Mouse (Mus musculus) CH12.LX (cell line): Measurements from ENCODE around the gene Usp5. TPM values are rescaled to one million over a fixed set of nuclear protein-coding genes. Genes with fewer than 3 reads are reported as not detected.

Experiments used
- DNase-seq: peaks from one replicate; pipeline ENCODE4 v3.0.0-alpha.2; 2013; ENCODE audit errors: extremely low read depth
- H3K27ac ChIP-seq: 2 replicates; pipeline ENCODE4 v1.5.1; 2012; ENCODE audit warnings: low read depth, mild to moderate bottlenecking, control low read depth, moderate library complexity; ENCODE audit not compliant: insufficient read depth
- H3K27me3 ChIP-seq: replicated peaks from 2 replicates; pipeline ENCODE3; 2012; ENCODE audit warnings: inconsistent platforms
- H3K36me3 ChIP-seq, 2 experiments: replicated peaks in 1 of 2; 2 replicates each; pipeline versions ENCODE3 to v1.6.1; 2012; ENCODE audit warnings: inconsistent platforms in 1 of 2, low read length in 1 of 2, mild to moderate bottlenecking in 1 of 2, mixed read lengths in 1 of 2, moderate library complexity in 1 of 2; ENCODE audit not compliant: control insufficient read depth in 1 of 2, insufficient read depth in 1 of 2
- H3K4me1 ChIP-seq, 2 experiments: 2 replicates each; pipeline ENCODE4 v1.6.1; 2012; ENCODE audit warnings: inconsistent platforms in 1 of 2, moderate library complexity in 1 of 2; ENCODE audit not compliant: insufficient read depth in 2 of 2, control insufficient read depth in 1 of 2
- H3K4me2 ChIP-seq: 2 replicates; pipeline ENCODE4 v1.6.1; 2012; ENCODE audit warnings: low read depth, mild to moderate bottlenecking, control low read depth; ENCODE audit not compliant: poor library complexity, insufficient read depth, severe bottlenecking
- H3K4me3 ChIP-seq, 3 experiments: fragments of 150-350 bp in 1 of 3; sonication (generic) in 1 of 3; replicated peaks in 1 of 3; 2 replicates each; pipeline versions ENCODE3 to v1.5.1; 2011 to 2012; ENCODE audit warnings: low read depth in 2 of 3, low read length in 2 of 3, mild to moderate bottlenecking in 2 of 3, moderate library complexity in 2 of 3, control low read depth in 1 of 3, improper control_type of control experiment in 1 of 3, inconsistent platforms in 1 of 3, mixed read lengths in 1 of 3; ENCODE audit not compliant: poor library complexity in 1 of 3
- H3K79me2 ChIP-seq: replicated peaks from 2 replicates; pipeline ENCODE4 v1.6.1; 2012; ENCODE audit warnings: mild to moderate bottlenecking, moderate library complexity; ENCODE audit not compliant: control insufficient read depth, poor library complexity, insufficient read depth, severe bottlenecking; ENCODE audit errors: extremely low read depth
- H3K9ac ChIP-seq: 2 replicates; pipeline ENCODE4 v1.6.1; 2012; ENCODE audit warnings: low read depth, mild to moderate bottlenecking, control low read depth, moderate library complexity; ENCODE audit not compliant: insufficient read depth
- H3K9me3 ChIP-seq: replicated peaks from 2 replicates; pipeline ENCODE3; 2012; ENCODE audit warnings: low read length, inconsistent platforms, mixed read lengths
- CHD2 ChIP-seq: IDR thresholded peaks from 2 replicates; pipeline ENCODE4 v1.6.1; 2011; ENCODE audit warnings: low read length, improper control_type of control experiment
- ELF1 ChIP-seq: IDR thresholded peaks from 2 replicates; pipeline ENCODE4 v1.6.1; 2014; ENCODE audit warnings: low read depth, mild to moderate bottlenecking, inconsistent platforms, low read length, improper control_type of control experiment
- ETS1 ChIP-seq: conservative IDR thresholded peaks from 2 replicates; pipeline ENCODE4 v1.6.1; 2012; ENCODE audit warnings: low read depth, mild to moderate bottlenecking, inconsistent platforms, low read length, improper control_type of control experiment, moderate library complexity
- MEF2A ChIP-seq: IDR thresholded peaks from 2 replicates; pipeline ENCODE4 v1.6.1; 2014; ENCODE audit warnings: low read depth, mild to moderate bottlenecking, inconsistent platforms, low read length, improper control_type of control experiment, borderline replicate concordance
- NELFE ChIP-seq: IDR thresholded peaks from 2 replicates; pipeline ENCODE4 v1.6.1; 2011; ENCODE audit warnings: low read depth, low read length, improper control_type of control experiment
- NRF1 ChIP-seq: IDR thresholded peaks from 2 replicates; pipeline ENCODE4 v1.6.1; 2014; ENCODE audit warnings: low read depth, mild to moderate bottlenecking, inconsistent platforms, low read length, improper control_type of control experiment, moderate library complexity
- PAX5 ChIP-seq: IDR thresholded peaks from 2 replicates; pipeline ENCODE4 v1.6.1; 2012; ENCODE audit warnings: low read length, inconsistent platforms, mixed read lengths
- POLR2A ChIP-seq: IDR thresholded peaks from 2 replicates; pipeline ENCODE4 v1.6.1; 2011; ENCODE audit warnings: low read depth, mild to moderate bottlenecking, improper control_type of control experiment, low read length
- SIN3A ChIP-seq: IDR thresholded peaks from 2 replicates; pipeline ENCODE4 v1.6.1; 2012; ENCODE audit warnings: low read length, improper control_type of control experiment, inconsistent platforms
- SMC3 ChIP-seq: IDR thresholded peaks from 2 replicates; pipeline ENCODE4 v1.6.1; 2011; ENCODE audit warnings: low read depth, low read length, improper control_type of control experiment
- UBTF ChIP-seq: IDR thresholded peaks from 2 replicates; pipeline ENCODE4 v1.6.1; 2012; ENCODE audit warnings: low read depth, mild to moderate bottlenecking, inconsistent platforms, low read length, improper control_type of control experiment, moderate library complexity
- ZKSCAN1 ChIP-seq: IDR thresholded peaks from 2 replicates; pipeline ENCODE4 v1.6.1; 2012; ENCODE audit warnings: low read depth, inconsistent platforms, low read length, improper control_type of control experiment, borderline replicate concordance
- dilution Hi-C: fragments of 300-500 bp; cut with MboI; formaldehyde crosslinking; loops from 2 replicates; pipeline ENCODE4 v1.14.3; 2020; ENCODE audit warnings: low sequenced_read_pairs; ENCODE audit not compliant: extremely low pct_unique_long_range_greater_than_20kb, extremely low pct_ligation_motif_present
- in situ Hi-C: fragments of 300-500 bp; cut with MboI; formaldehyde crosslinking; loops from 3 replicates; pipeline ENCODE4 v1.14.3; 2019; ENCODE audit warnings: low sequenced_read_pairs, low pct_ligation_motif_present, low pct_unique_long_range_greater_than_20kb, mixed read lengths
- polyA plus RNA-seq: library from polyadenylated mRNA; unstranded; fragments of >175 nt; gene quantifications from 2 replicates; pipeline ENCODE4 v1.2.1, GENCODE M21; 2012; ENCODE audit warnings: low read depth; ENCODE audit not compliant: insufficient read length
- total RNA-seq, 2 experiments: library from RNA; depleted of rRNA; stranded (reverse); fragments of 300-350 nt in 1 of 2; fragments of >200 nt in 1 of 2; gene quantifications; 2 replicates each; pipeline ENCODE4 v1.2.3; 2012 to 2014

The Usp5 gene
- total and polyA plus RNA-seq, 3 experiments, result 79.8 to 107 (median 103) TPM

DNA sequence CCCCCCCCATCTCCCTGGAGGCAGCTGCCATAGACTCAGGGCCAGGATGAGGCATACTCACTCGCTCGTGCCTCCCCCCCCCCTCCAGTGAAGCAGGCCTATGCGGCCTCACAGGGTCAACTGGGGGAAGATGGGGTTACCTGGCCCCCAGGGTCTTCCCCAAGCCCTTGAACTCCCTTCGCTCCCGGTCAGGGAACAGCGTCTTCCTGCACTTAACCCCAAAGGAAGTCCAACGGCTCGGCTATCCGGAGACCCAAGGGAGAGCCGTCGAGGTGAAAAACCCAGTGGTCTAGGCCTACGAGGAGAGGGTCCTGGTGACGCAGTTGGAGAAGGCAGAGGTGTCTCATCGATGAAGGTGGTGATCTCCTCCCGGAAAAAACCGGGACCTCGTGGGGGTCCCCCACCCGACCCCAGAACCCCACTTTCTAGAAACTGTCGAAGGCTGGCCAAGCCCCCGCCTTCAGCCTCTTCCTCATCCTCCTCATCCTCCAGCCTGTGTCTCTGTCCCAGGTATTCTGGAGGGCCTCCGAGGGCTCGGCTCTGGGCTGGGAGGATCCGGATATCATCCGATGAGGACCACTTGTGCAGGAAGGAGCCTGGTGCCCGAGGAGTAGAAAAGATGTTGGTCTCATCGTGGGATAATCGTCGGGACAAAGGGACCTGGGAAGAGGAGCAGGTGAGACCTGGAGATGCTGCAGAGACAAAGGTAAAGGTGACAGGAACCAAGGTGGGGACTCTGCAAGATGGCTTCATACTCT is 29.5 kb upstream of the Usp5 start:
- no peaks in the 10 kb centered on the region for H3K36me3 ChIP-seq
- H3K27me3 ChIP-seq, result peaks cover 28% of the 10 kb centered on the region
- no peak overlapping the region for H3K9ac ChIP-seq
- no peaks in the 10 kb centered on the region for H3K79me2 ChIP-seq
- TF ChIP-seq ETS1 (no peak), SIN3A (no peak), ZKSCAN1 (no peak), POLR2A (no peak), MEF2A (no peak), SMC3 (no peak), ELF1 (no peak), CHD2 (no peak), NRF1 (no peak)
- TF ChIP-seq, all 38 proteins: peak for 0
- Histone ChIP-seq H3K4me2 (no peak overlapping the region), H3K4me3 (no peak overlapping the region), H3K9me3 (no peaks in the 10 kb centered on the region), H3K4me1 (peaks cover 23 to 30% of the 10 kb centered on the region in 2 experiments), H3K27ac (no peak overlapping the region)
- no peak for DNase-seq
- in situ Hi-C loops (loop anchor here (25.0 kb wide), 1 partner anchor 179 kb away; the partner anchor contains the start of genes Acrbp and Ing4), dilution Hi-C loops (no loop called here)

DNA sequence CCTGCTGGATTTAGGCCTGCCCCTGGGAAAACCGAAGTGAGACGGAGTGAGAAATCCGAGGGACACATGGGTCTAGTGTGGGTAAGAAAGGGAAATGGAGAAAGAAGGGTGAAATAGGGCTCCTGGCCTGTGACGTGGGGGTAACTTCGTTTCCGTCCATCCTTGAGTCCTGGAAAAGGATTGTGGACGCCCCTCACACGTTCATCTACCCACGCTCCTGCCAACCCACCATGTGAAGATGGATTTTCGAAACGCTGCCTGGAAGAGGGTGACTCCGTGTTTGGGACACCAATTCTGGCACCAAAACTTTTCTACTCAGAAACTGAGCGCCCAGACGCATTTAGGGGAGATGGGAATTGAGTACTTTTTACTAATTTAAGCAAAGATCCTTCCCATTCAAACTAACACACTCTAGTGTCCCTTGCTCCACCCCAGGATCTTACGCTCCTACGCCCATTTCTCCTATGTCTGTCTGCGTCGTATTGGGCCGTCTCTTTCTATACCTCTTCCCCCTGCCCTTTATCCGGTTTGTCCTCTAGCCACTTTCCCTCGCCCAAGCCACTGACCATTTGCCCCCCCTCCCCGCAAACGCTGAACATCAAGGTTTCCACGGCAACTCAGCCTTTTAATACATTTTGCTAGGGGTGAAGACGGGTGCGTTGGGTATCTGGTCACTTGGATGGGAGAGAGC is 28.7 kb upstream of the Usp5 start:
- no peak for DNase-seq
- dilution Hi-C loops (no loop called here), in situ Hi-C loops (loop anchor here (25.0 kb wide), 1 partner anchor 179 kb away; the partner anchor contains the start of genes Acrbp and Ing4)
- no peak for TF ChIP-seq NELFE
- TF ChIP-seq CHD2, result no peak
- no peak for TF ChIP-seq UBTF
- no peak for TF ChIP-seq PAX5
- Histone ChIP-seq H3K4me1 (peaks cover 19 to 27% of the 10 kb centered on the region in 2 experiments), H3K27me3 (peaks cover 32% of the 10 kb centered on the region), H3K9ac (no peak overlapping the region), H3K36me3 (no peaks in the 10 kb centered on the region), H3K79me2 (no peaks in the 10 kb centered on the region), H3K9me3 (no peaks in the 10 kb centered on the region), H3K27ac (no peak overlapping the region), H3K4me3 (no peak overlapping the region), H3K4me2 (no peak overlapping the region)
